Mouse (Mus musculus) thymus, adult 2 months (tissue): ENCODE results near the gene Cyp4x1. TPM values are rescaled to one million over a fixed set of nuclear protein-coding genes. Genes with fewer than 3 reads are reported as not detected.

Experiments used
- DNase-seq: peaks from one replicate; pipeline ENCODE4 v3.0.0; 2021
- H3K27ac ChIP-seq: fragments of 200-500 bp; 2 replicates; pipeline ENCODE4 v1.5.1; 2012; ENCODE audit warnings: low read length, control low read depth; ENCODE audit not compliant: control insufficient read depth, insufficient read depth
- H3K27me3 ChIP-seq: fragments of 200-500 bp; 2 replicates; pipeline ENCODE4 v1.6.1; 2012; ENCODE audit warnings: mild to moderate bottlenecking, low read length, moderate library complexity, mixed read lengths; ENCODE audit not compliant: control insufficient read depth, insufficient read depth
- H3K36me3 ChIP-seq: fragments of 200-500 bp; 2 replicates; pipeline ENCODE4 v1.6.1; 2012; ENCODE audit warnings: mild to moderate bottlenecking, low read length, moderate library complexity; ENCODE audit not compliant: control insufficient read depth, insufficient read depth
- H3K4me1 ChIP-seq: fragments of 200-500 bp; replicated peaks from 2 replicates; pipeline ENCODE4 v1.6.1; 2012; ENCODE audit warnings: low read length; ENCODE audit not compliant: control insufficient read depth, insufficient read depth
- H3K4me3 ChIP-seq: fragments of 200-500 bp; 2 replicates; pipeline ENCODE4 v1.5.1; 2012; ENCODE audit warnings: mild to moderate bottlenecking, low read length, control low read depth, moderate library complexity; ENCODE audit not compliant: control insufficient read depth, insufficient read depth
- CTCF ChIP-seq: fragments of 200-500 bp; IDR thresholded peaks from 2 replicates; pipeline ENCODE4 v1.5.1; 2012; ENCODE audit warnings: mild to moderate bottlenecking, control low read depth, low read length, moderate library complexity, borderline replicate concordance; ENCODE audit not compliant: control insufficient read depth, poor library complexity, insufficient read depth; ENCODE audit errors: extremely low read depth
- POLR2A ChIP-seq: fragments of 200-500 bp; IDR thresholded peaks from 2 replicates; pipeline ENCODE4 v1.6.1; 2012; ENCODE audit warnings: mild to moderate bottlenecking, low read length, control low read depth, moderate library complexity; ENCODE audit not compliant: control insufficient read depth, poor library complexity, insufficient read depth; ENCODE audit errors: extremely low read depth
- WGBS: fragments of 180-500 bp; shearing (Covaris S2); methylation state at CpG from one replicate; pipeline ENCODE4 v1.1.7; 2018; 5-methylcytosine and 5-hydroxymethylcytosine counted together
- polyA plus RNA-seq: library from polyadenylated mRNA; depleted of rRNA; stranded (reverse); fragments of >200 nt; gene quantifications from 2 replicates; pipeline ENCODE4 v1.2.3, GENCODE M21; 2012; rRNA removed

Gene Cyp4x1
- polyA plus RNA-seq, 1 experiment: not detected

GRCm38 (mm10) chr4:115058317-115058761 is 75.7 kb downstream of the Cyp4x1 start:
- Histone ChIP-seq H3K27ac (no peak overlapping the region), H3K4me3 (no peak overlapping the region), H3K4me1 (peaks cover 12% of the 10 kb centered on the region; the same call in 1 of the 2 replicates), H3K27me3 (peaks cover 47% of the 10 kb centered on the region), H3K36me3 (no peaks in the 10 kb centered on the region)
- 4% methylated on average over 20 of the region's 20 CpGs for WGBS
- DNase-seq: no peak
- no peak for TF ChIP-seq POLR2A
- no peak for TF ChIP-seq CTCF

GRCm38 (mm10) chr4:115057674-115058316 is 76.3 kb downstream of the Cyp4x1 start:
- no peaks in the 10 kb centered on the region for H3K36me3 ChIP-seq
- no peak overlapping the region for H3K4me3 ChIP-seq
- no peak for DNase-seq
- TF ChIP-seq CTCF (no peak), POLR2A (no peak)
- H3K27ac ChIP-seq: no peak overlapping the region
- 0 out of 2 replicates have a peak, but pooled peaks cover 8% of the 10 kb centered on the region for H3K4me1 ChIP-seq
- 4% methylated on average over 33 of the region's 33 CpGs for WGBS
- H3K27me3 ChIP-seq: peaks cover 46% of the 10 kb centered on the region

- no peak for TF ChIP-seq POLR2A
- 0 out of 2 replicates have a peak, but pooled peaks have one; percentile 11 for TF ChIP-seq CTCF
- no peak for DNase-seq
- Histone ChIP-seq H3K27me3 (peaks cover 52% of the 10 kb centered on the region), H3K36me3 (no peaks in the 10 kb centered on the region), H3K27ac (no peak overlapping the region), H3K4me3 (peak overlapping the region; percentile 1), H3K4me1 (0 out of 2 replicates have a peak, but pooled peaks cover 7% of the 10 kb centered on the region)
- WGBS: under 1% methylated on average over 48 of the region's 48 CpGs
Observed at GRCm38 (mm10) chr4:115056921-115057673, 77.0 kb downstream of the Cyp4x1 start.

- 3% methylated on average over 60 of the region's 60 CpGs for WGBS
- H3K36me3 ChIP-seq: no peaks in the 10 kb centered on the region
- DNase-seq: no peak
- peak within 1 kb of the TSS; percentile 1 for H3K4me3 ChIP-seq
- H3K27me3 ChIP-seq: peaks cover 54% of the 10 kb centered on the region
- H3K27ac ChIP-seq: no peak within 1 kb of the TSS
- 0 out of 2 replicates have a peak, but pooled peaks cover 7% of the 10 kb centered on the region for H3K4me1 ChIP-seq
- TF ChIP-seq POLR2A: no peak
- TF ChIP-seq CTCF: no peak
Observed at GRCm38 (mm10) chr4:115056371-115056920, 77.6 kb downstream of the Cyp4x1 start, which contains the start of gene Tal1. Gene Tal1 (plus strand): TSS chr4:115056426.

Other genes with a start within 250 kb of the Cyp4x1 start
- gene Foxd2, start 225.4 kb downstream of the Cyp4x1 start, polyA plus RNA-seq: 1.4 and 1.8 TPM in 2 replicates
- gene Foxe3, start 208.3 kb downstream of the Cyp4x1 start, polyA plus RNA-seq: 0.16 and 0.37 TPM in 2 replicates
- gene Cmpk1, start 147.0 kb downstream of the Cyp4x1 start, polyA plus RNA-seq: 17.7 and 20.1 TPM in 2 replicates
- gene Stil, start 134.1 kb downstream of the Cyp4x1 start, polyA plus RNA-seq: 8.1 and 10.7 TPM in 2 replicates
- gene Tal1, start 77.9 kb downstream of the Cyp4x1 start, polyA plus RNA-seq: 0.89 and 0.94 TPM in 2 replicates
- 14.7 and 15.2 TPM in 2 replicates for gene Pdzk1ip1, start 45.6 kb downstream of the Cyp4x1 start, polyA plus RNA-seq
- gene Cyp4a29, start 107.8 kb upstream of the Cyp4x1 start, polyA plus RNA-seq: not detected in 2 replicates
- 0.12 TPM in 1 of 2 replicates, not detected in the other for gene Cyp4a12a, start 164.8 kb upstream of the Cyp4x1 start, polyA plus RNA-seq